8 mouse cellular contexts compared by ENCODE assay signal in the genomic region with DNA sequence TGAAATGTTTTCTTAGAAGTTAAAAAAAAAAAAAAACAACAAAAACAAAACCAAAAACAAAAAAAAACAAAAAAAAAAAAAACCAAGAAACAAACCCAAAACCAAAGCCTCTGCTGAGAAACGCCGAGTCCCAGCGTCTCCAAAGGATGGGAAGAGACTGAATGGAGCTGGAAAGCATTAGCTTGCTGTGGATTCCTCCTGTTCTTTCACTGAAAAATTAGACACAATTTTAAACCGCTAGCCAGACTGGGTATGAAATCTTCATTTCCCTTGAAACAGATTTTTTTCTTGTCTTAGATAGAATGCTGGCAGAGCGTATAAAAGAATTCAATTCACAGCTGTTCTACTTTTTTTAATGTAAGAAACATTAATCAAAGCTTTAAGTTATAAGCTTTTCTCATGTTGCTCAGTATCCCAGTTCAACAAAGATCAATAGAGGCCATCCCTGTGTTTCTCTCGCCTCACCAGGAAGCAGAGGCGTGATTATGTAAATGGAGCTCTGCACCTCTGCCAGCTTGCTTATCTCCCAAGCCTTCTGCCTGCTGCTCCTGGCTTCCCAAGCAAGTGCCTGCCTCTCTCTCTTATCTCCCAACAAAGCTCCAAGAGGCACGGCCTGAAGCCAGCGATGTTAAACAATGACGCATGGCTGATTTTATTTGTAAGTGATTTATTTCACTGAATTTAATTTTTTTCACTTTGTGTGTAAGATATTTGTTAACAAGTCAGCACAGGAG. TPM values are rescaled to one million over a fixed set of nuclear protein-coding genes. Genes with fewer than 3 reads are reported as not detected.
DNase-seq lines count a peak whose midpoint lies in the region; ATAC-seq and TF ChIP-seq lines count a peak whose summit lies in the region.

No protein-coding gene starts in this region.

- WGBS in stomach, embryonic 16.5 days, result 38% methylated on average over 10 of the region's 10 CpGs
- 59% methylated on average over 10 of the region's 10 CpGs for WGBS in lung, adult 2 months

- no peak for TF ChIP-seq CTCF in lung, adult 2 months (IDR thresholded peaks at IDR 0.05; ENCODE audit: insufficient read depth, low read length)

- H3K4me2 ChIP-seq in stomach, embryonic 16.5 days (ENCODE audit: low read depth, low read length), result no peak overlapping the region

- no peak overlapping the region for H3K9ac ChIP-seq in stomach, embryonic 16.5 days (ENCODE audit: low read length)

- no peak overlapping the region for H3K4me3 ChIP-seq in stomach, embryonic 16.5 days (replicated peaks; ENCODE audit: low read length)
- H3K4me3 ChIP-seq in lung, adult 2 months (replicated peaks; ENCODE audit: extremely low read depth, low read depth, low read length), result no peak overlapping the region

- no peaks in the 10 kb centered on the region for H3K27me3 ChIP-seq in stomach, embryonic 16.5 days (ENCODE audit: control insufficient read depth, insufficient read depth, low read length)

- H3K36me3 ChIP-seq in stomach, embryonic 16.5 days (ENCODE audit: control insufficient read depth, insufficient read depth, low read length), result no peaks in the 10 kb centered on the region

- TF ChIP-seq POLR2A in lung, adult 2 months (IDR thresholded peaks at IDR 0.05; ENCODE audit: borderline replicate concordance, extremely low read depth, low read depth, low read length), result no peak

- DNase-seq in adrenal gland, adult 8-10 months, result peak; percentile 7
- DNase-seq in adrenal gland, postnatal 4 days (ENCODE audit: low spot score in 2 of 2), result no peak
- peak; percentile 88 for DNase-seq in brain, adult 2 months (ENCODE audit: low read depth, low spot score)
- DNase-seq in heart, postnatal 10 days, result peak; percentile 49 to 52
- peak; percentile 55 for DNase-seq in left cerebral cortex, postnatal 4 days
- DNase-seq in lung, adult 2 months, result no peak

- H3K27ac ChIP-seq in stomach, embryonic 16.5 days (ENCODE audit: low read length), result no peak overlapping the region

- peak; percentile 64; the same call in 1 of the 2 replicates for ATAC-seq in stomach, embryonic 16.5 days (ENCODE audit: insufficient read depth, low FRiP score)
- ATAC-seq in CD4-positive, CD25-positive, alpha-beta regulatory T cell, adult 4 months, result no peak

- H3K4me1 ChIP-seq in stomach, embryonic 16.5 days (ENCODE audit: control insufficient read depth, insufficient read depth, low read length), result no peaks in the 10 kb centered on the region
- peaks cover 5% of the 10 kb centered on the region for H3K4me1 ChIP-seq in lung, adult 2 months (ENCODE audit: control insufficient read depth, insufficient read depth, low read length)

- H3K9me3 ChIP-seq in stomach, embryonic 16.5 days (replicated peaks; ENCODE audit: control insufficient read depth, low read length), result no peaks in the 10 kb centered on the region

- intact Hi-C loops in heart, postnatal 10 days (cut with DNase I), result no loop called here
- intact Hi-C loops in left cerebral cortex, postnatal 4 days (cut with DNase I), result no loop called here

RNA-seq across cellular contexts. Expression of gene Insm1, which starts 37.2 kb away (rescaled TPM):
- total RNA-seq in adrenal gland, adult 8-10 months (2022), result 10 to 100 TPM in 2 of 4 experiments, 1 to 10 TPM in 2; 7.0 to 18.3 (median 10.6) TPM
- 10 to 100 TPM; 16.6 to 16.8 TPM for total RNA-seq in adrenal gland, postnatal 4 days (2021)
- total RNA-seq in heart, postnatal 10 days (2021), result not detected
- 10 to 100 TPM; 11.6 to 14.7 TPM for total RNA-seq in left cerebral cortex, postnatal 4 days (2021)
- 0.37 and 0.46 TPM in 2 replicates for polyA plus RNA-seq in stomach, embryonic 16.5 days (2015; fragmentation: Nextera tagmentation; extraction: Ambion mirVana)
- not detected for polyA plus RNA-seq in CD4-positive, CD25-positive, alpha-beta regulatory T cell, adult 4 months (2017; shearing (Covaris generic))
- 0.15 and 0.51 TPM in 2 replicates for polyA plus RNA-seq in lung, adult 2 months (2012; rRNA removed)

Comparison
In these comparisons a context has a peak if more than half of its experiments do, and no peak if none do; other contexts are left out.
1. DNase-seq: peak in adrenal gland, adult 8-10 months (single experiment), brain, adult 2 months (single experiment), heart, postnatal 10 days (2 of 2) and left cerebral cortex, postnatal 4 days (single experiment); none in adrenal gland, postnatal 4 days (0 of 2) and lung, adult 2 months (single experiment).
2. RNA of gene Insm1, which starts 37.2 kb away (total RNA-seq): 16.6 to 16.8 TPM in adrenal gland, postnatal 4 days, 11.6 to 14.7 TPM in left cerebral cortex, postnatal 4 days and 7.0 to 18.3 TPM in adrenal gland, adult 8-10 months; not detected in heart, postnatal 10 days; every median in the first group is over 4 times any median in the second.